Mouse (Mus musculus) liver, postnatal 0 days (tissue): ENCODE results near the gene Il2rg.

Experiments used
- CTCF ChIP-seq: sonication (generic); IDR thresholded peaks from 2 replicates; pipeline ENCODE4 v1.5.1; 2016; ENCODE audit warnings: antibody characterized with exemption, low read depth
- EP300 ChIP-seq: IDR thresholded peaks from 2 replicates; pipeline ENCODE4 v1.6.1; 2016; ENCODE audit warnings: antibody characterized with exemption, low read depth, mild to moderate bottlenecking

DNA sequence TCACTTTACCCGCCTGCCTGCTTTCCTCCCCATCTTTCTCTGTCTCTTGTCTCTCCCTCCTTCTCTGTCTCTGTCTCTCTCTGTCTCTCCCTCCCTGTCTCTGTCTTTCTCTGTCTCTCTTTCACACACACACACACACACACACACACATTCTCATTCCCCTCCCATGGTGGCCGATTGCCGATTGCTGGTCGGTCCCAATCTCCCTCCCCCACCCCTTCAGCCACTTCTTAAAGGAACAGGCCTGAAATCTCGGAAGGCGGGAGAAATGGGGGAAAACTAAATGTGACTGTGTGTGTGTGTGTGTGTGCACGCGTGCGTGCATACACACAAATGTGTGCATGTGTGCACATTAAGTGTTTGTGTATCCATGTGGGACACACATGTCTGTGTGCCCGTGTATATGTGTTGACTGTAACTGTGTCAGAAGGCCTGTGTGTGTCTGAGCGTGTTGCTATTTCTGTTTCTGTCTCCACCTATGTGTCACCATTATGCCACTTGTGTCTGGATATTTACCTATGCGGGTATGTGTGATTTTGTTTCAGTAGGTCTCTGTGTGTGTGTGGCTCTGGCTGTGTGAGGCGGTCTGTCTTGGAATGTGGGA lies 32.5 kb upstream of the Il2rg start:
- no peak for TF ChIP-seq CTCF
- no peak for TF ChIP-seq EP300
